Mouse (Mus musculus): ENCODE results near the gene Idnk.
A peak's percentile ranks its signal among the peaks of the same experiment; 100 is the strongest.

Gene Idnk

GRCm38 (mm10) chr13:58157447-58158098, at the start of gene Idnk:
Idnk (plus strand) TSS chr13:58157649.
- peak; percentile 78 for DNase-seq (ENCODE audit: low read depth, low spot score)

- DNase-seq (ENCODE audit: low read depth, low spot score): no peak
These were observed 46.1 kb upstream of the Idnk start for GRCm38 (mm10) chr13:58111306-58111705.

GRCm38 (mm10) chr13:58112191-58112590, 45.3 kb upstream of the Idnk start:
- no peak for DNase-seq (ENCODE audit: low read depth, low spot score)

GRCm38 (mm10) chr13:58112601-58113041, 44.8 kb upstream of the Idnk start:
- no peak for DNase-seq (ENCODE audit: low read depth, low spot score)

GRCm38 (mm10) chr13:58113061-58113900, 44.2 kb upstream of the Idnk start, which contains the start of gene Klhl3:
Klhl3 (minus strand) TSS chr13:58113592.
- DNase-seq (ENCODE audit: low read depth, low spot score): peak; percentile 63

- no peak for DNase-seq (ENCODE audit: low read depth, low spot score)
These were observed 42.2 kb upstream of the Idnk start for GRCm38 (mm10) chr13:58115227-58115626.

GRCm38 (mm10) chr13:58116801-58117200, 40.6 kb upstream of the Idnk start:
- no peak for DNase-seq (ENCODE audit: low read depth, low spot score)

GRCm38 (mm10) chr13:58117318-58118017, 40.0 kb upstream of the Idnk start:
- peak; percentile 49 for DNase-seq (ENCODE audit: low read depth, low spot score)

GRCm38 (mm10) chr13:58122786-58123297, 34.6 kb upstream of the Idnk start:
- DNase-seq (ENCODE audit: low read depth, low spot score): no peak

GRCm38 (mm10) chr13:58123381-58123780, 34.1 kb upstream of the Idnk start:
- DNase-seq (ENCODE audit: low read depth, low spot score): no peak

GRCm38 (mm10) chr13:58124278-58124677, 33.2 kb upstream of the Idnk start:
- DNase-seq (ENCODE audit: low read depth, low spot score): no peak

GRCm38 (mm10) chr13:58124989-58125388, 32.5 kb upstream of the Idnk start:
- DNase-seq (ENCODE audit: low read depth, low spot score): no peak

GRCm38 (mm10) chr13:58126126-58126525, 31.3 kb upstream of the Idnk start:
- peak; percentile 72 for DNase-seq (ENCODE audit: low read depth, low spot score)

GRCm38 (mm10) chr13:58126862-58127765, 30.3 kb upstream of the Idnk start:
- no peak for DNase-seq (ENCODE audit: low read depth, low spot score)

- no peak for DNase-seq (ENCODE audit: low read depth, low spot score)
These were observed 29.6 kb upstream of the Idnk start for GRCm38 (mm10) chr13:58127766-58128361.

GRCm38 (mm10) chr13:58128396-58128767, 29.1 kb upstream of the Idnk start, which contains the start of gene Hnrnpa0:
Hnrnpa0 (minus strand) TSS chr13:58128556.
- DNase-seq (ENCODE audit: low read depth, low spot score): peak; percentile 93

GRCm38 (mm10) chr13:58128768-58129671, 28.4 kb upstream of the Idnk start:
- peak; percentile 95 for DNase-seq (ENCODE audit: low read depth, low spot score)

GRCm38 (mm10) chr13:58129687-58130246, 27.7 kb upstream of the Idnk start:
- no peak for DNase-seq (ENCODE audit: low read depth, low spot score)

GRCm38 (mm10) chr13:58131692-58132091, 25.8 kb upstream of the Idnk start:
- DNase-seq (ENCODE audit: low read depth, low spot score): no peak

Data from forelimb bud, embryonic 11.5 days (tissue).